Mouse (Mus musculus) brain, embryonic 14.5 days (tissue): Measurements from ENCODE around the gene Msx1. TPM values are rescaled to one million over a fixed set of nuclear protein-coding genes. Genes with fewer than 3 reads are reported as not detected.

ENCODE experiments used
- DNase-seq: peaks from one replicate; pipeline ENCODE4 v3.0.0-alpha.2; 2011; ENCODE audit warnings: low read depth
- CTCF ChIP-seq: fragments of 200-500 bp; IDR thresholded peaks from 2 replicates; pipeline ENCODE4 v1.5.1; 2012; ENCODE audit warnings: inconsistent platforms, mild to moderate bottlenecking, moderate library complexity, borderline replicate concordance; ENCODE audit not compliant: insufficient read depth, insufficient read length; ENCODE audit errors: extremely low read depth
- POLR2A ChIP-seq: fragments of 200-500 bp; IDR thresholded peaks from 2 replicates; pipeline ENCODE4 v1.6.1; 2012; ENCODE audit warnings: mild to moderate bottlenecking, inconsistent platforms, borderline replicate concordance; ENCODE audit not compliant: poor library complexity, insufficient read depth, insufficient read length, severe bottlenecking; ENCODE audit errors: extremely low read depth
- polyA plus RNA-seq: library from polyadenylated mRNA; depleted of rRNA; stranded (reverse); fragments of >200 nt; gene quantifications from 2 replicates; pipeline ENCODE4 v1.2.3, GENCODE M21; 2012

The Msx1 gene
- polyA plus RNA-seq, 1 experiment: 17.0 TPM

GRCm38 (mm10) chr5:37816907-37817657 is 7.3 kb downstream of the Msx1 start:
- peak; percentile 55 for DNase-seq
- TF ChIP-seq POLR2A (no peak), CTCF (peak; percentile 51)

DNA sequence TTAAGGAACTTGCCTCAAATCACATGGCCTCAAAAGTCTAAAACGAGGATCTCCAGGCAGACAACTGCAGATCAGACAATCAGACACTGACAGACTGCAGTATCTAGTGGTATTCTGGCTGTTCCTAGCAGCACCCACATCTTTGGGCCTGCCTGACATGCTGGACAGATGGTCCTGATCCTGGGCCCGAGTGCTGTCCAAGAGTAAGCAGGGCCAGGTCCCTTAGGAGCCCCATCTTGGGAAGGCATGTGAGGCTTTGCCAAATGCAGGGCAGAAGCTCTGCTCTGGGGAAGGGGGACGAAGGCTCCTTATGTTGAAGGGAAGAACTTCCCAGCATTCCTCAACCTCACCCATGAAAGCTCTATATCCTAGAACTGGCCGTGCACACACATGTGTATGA is 8.5 kb downstream of the Msx1 start:
- TF ChIP-seq CTCF: no peak
- no peak for TF ChIP-seq POLR2A
- DNase-seq: no peak

DNA sequence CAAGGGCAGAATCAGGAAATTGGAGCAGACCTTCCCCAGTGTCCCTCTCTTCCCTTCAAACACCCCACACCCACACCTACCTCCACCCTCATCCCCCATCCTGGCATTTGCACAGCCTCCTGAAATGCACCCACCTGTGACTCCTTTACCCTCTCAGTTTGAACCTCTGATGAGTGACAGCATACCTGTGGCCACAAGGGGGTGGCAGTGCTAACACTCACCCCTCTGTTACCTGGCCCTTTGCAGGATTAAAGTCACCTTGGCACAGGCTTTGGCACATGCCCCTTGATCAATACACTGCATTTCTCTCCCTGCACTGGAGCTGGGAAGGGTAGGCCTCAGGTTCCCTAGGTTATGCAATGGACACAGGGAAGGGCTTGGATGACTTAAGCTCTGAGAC is 10.2 kb downstream of the Msx1 start:
- DNase-seq: no peak
- TF ChIP-seq POLR2A (no peak), CTCF (no peak)

GRCm38 (mm10) chr5:37805291-37805690 is 19.1 kb downstream of the Msx1 start:
- no peak for TF ChIP-seq POLR2A
- TF ChIP-seq CTCF: no peak
- no peak for DNase-seq

DNA sequence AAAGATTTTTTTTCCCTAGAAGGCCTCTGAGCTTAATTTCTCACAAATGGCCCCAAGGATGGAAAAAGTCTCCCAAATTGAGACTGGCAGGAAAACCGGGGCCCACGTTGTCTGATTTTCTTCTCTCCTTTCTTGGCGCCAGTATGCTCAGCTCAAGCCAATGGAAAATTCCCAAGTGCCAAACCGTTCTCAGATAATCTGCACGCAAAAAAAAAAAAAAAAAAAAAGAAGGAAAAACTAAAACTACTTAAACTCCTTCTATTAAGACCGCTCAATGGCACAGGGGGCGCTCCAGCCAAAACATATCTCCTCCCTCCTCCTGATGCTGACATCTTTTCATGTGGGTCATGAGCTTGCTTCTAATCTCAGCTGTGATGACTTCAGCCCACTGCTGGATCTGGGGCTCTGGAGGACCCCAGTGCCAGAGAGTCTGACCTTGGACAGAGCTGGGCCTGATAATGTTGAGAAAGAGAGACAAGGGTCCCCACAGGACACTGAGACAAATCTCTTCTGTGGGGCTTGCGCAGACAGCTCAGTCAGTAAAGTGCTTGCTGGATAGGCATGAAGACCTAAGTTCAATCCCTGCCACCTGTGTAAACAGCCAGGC is 19.8 kb downstream of the Msx1 start:
- TF ChIP-seq POLR2A (no peak), CTCF (no peak)
- DNase-seq: peak; percentile 47

DNA sequence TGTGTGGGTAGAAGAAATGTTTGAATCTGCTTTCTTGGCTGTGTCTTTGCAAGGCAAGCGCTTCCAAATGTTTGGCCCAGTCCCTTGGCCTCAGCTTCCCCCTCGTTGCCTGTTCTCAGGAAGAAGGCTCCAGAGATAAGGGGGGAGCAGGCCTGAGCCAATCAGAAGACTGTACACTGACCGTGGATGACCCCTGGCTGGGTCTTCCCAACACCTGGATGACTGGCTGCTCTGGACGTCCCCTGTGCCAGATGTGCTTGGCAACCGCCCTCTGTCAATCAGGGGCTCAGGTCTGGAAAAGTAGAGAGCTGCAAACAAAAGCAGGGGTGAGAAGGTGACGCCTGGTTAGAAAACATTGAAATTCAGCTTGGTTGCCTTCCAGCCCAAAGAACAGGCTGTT is 27.1 kb downstream of the Msx1 start:
- no peak for TF ChIP-seq CTCF
- no peak for TF ChIP-seq POLR2A
- no peak for DNase-seq

DNA sequence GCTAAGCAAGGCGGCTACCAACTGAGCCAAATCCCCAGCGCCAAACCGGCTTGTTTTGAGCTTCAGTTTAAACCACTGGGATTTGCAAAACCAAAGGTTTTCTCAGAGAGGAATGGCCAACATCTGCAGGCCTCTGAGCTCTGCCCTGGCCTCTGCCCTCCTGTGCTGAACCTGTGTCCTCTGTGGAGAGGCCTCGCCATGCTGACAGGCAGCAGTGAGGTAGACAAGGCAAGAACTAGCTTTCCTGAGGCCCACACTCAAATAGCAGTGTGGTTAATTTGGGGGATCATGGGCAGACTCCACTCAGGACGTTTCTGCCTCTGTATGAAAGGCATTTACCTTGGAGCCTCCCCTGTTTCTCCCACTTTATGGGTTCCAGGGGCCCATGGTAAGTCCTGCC is 27.6 kb downstream of the Msx1 start:
- TF ChIP-seq POLR2A (no peak), CTCF (no peak)
- DNase-seq: no peak

DNA sequence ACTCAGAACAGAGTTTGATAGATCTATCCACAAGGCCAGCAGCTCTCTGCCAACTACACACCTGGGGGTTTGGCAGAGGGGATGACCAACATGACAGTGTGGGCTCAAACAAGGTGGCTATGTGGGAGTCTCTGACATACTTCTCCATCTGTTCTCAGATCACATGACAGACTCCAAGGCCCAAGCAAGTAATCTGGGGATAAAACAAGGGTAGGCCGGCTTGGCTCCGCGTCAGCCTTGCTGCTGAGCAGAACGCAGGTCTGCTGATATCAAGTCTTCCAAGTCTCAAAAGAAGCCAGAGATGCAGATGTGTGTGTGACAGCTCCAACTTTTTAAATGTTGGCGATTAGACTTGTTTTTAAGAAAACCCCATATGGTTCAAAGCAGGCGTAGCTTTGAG is 28.7 kb downstream of the Msx1 start:
- DNase-seq: peak; percentile 17
- TF ChIP-seq CTCF: no peak
- TF ChIP-seq POLR2A: no peak

GRCm38 (mm10) chr5:37792154-37792553 is 32.2 kb downstream of the Msx1 start:
- no peak for DNase-seq
- TF ChIP-seq POLR2A: no peak
- peak; percentile 32; the same call in 1 of the 2 replicates for TF ChIP-seq CTCF

DNA sequence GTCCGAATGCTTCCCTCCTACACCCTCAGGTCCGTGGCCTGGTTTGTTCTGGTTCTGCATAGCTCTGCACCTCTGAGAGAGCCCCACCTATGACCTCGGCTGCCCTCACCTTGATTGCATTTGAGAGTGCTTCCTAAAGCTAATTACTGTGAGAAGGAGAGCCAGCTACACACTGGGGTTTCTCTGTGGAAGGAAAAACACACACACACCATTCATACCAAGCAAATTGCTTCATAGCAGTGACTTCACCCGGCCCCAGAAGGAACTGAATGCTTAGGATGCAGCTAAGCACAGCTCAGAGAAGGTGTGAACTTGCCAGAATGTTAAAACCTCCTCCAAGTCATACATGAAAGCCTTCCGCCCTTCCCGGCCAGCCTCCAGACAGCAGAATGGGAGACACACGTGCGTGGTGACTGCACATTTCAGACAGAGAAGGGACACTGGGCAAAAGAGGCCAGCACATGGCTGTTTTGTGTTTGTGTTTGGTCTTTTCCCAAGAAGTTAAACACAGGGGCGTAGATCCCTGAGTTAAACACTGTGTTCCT is 39.5 kb downstream of the Msx1 start:
- TF ChIP-seq CTCF (no peak), POLR2A (no peak)
- no peak for DNase-seq

DNA sequence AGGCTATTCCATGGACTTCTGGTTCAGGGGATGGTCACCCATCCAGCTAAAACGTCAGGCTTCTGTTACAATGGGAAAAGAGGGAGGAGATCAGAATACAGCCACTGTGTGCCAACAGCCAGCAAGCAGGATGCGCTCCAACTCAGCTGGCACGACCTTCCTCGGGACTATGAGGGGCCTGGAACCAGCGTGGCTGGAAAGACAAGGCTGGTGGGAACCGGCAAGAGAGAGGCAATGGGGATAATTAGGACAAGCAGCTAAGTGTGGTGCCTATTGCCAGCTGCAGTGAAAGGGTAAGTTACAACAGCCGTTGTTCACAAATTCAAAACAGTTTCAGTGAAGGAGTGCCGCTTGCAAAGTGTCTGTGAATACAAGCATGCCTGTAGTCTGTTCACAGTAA is 41.1 kb downstream of the Msx1 start:
- TF ChIP-seq CTCF: no peak
- TF ChIP-seq POLR2A: no peak
- DNase-seq: peak; percentile 79
